Mouse (Mus musculus) hindbrain, embryonic 16.5 days (tissue): ENCODE data around the gene Hoxb6. TPM values are rescaled to one million over a fixed set of nuclear protein-coding genes. Genes with fewer than 3 reads are reported as not detected.

Source experiments
- ATAC-seq: fragments of 200-750 bp; cut with Nextera tagmentation; 2 replicates; pipeline ENCODE4 v1.8.0; 2017; ENCODE audit warnings: moderate TSS enrichment, moderate library complexity
- H3K27ac ChIP-seq: fragments of 300-500 bp; sonication (generic); 2 replicates; pipeline ENCODE4 v1.5.1; 2014; ENCODE audit warnings: low read depth, mild to moderate bottlenecking, control low read depth, low read length, moderate library complexity
- H3K27me3 ChIP-seq: fragments of 300-500 bp; sonication (generic); replicated peaks from 2 replicates; pipeline ENCODE4 v1.6.1; 2014; ENCODE audit warnings: low read length; ENCODE audit not compliant: control insufficient read depth, insufficient read depth
- H3K36me3 ChIP-seq: fragments of 300-500 bp; sonication (generic); 2 replicates; pipeline ENCODE4 v1.6.1; 2014; ENCODE audit warnings: mild to moderate bottlenecking, low read length, moderate library complexity, mixed read lengths; ENCODE audit not compliant: control insufficient read depth, insufficient read depth
- H3K4me1 ChIP-seq: fragments of 300-500 bp; sonication (generic); 2 replicates; pipeline ENCODE4 v1.6.1; 2014; ENCODE audit warnings: low read depth, low read length; ENCODE audit not compliant: control insufficient read depth, insufficient read depth
- H3K4me2 ChIP-seq: fragments of 300-500 bp; sonication (generic); 2 replicates; pipeline ENCODE4 v1.6.1; 2014; ENCODE audit warnings: mild to moderate bottlenecking, low read length, control low read depth, moderate library complexity
- H3K4me3 ChIP-seq: fragments of 300-500 bp; sonication (generic); 2 replicates; pipeline ENCODE4 v1.5.1; 2014; ENCODE audit warnings: mild to moderate bottlenecking, low read length, control low read depth, moderate library complexity
- H3K9ac ChIP-seq: fragments of 300-500 bp; sonication (generic); 2 replicates; pipeline ENCODE4 v1.6.1; 2014; ENCODE audit warnings: low read depth, mild to moderate bottlenecking, control low read depth, low read length, moderate library complexity
- H3K9me3 ChIP-seq: fragments of 300-500 bp; sonication (generic); 2 replicates; pipeline ENCODE4 v1.6.1; 2014; ENCODE audit warnings: mild to moderate bottlenecking, low read length, moderate library complexity; ENCODE audit not compliant: control insufficient read depth
- WGBS: fragments of 180-500 bp; shearing (Covaris S2); extraction: QIAGEN DNeasy Blood & Tissue Kit; methylation state at CpG from one replicate; pipeline ENCODE4 v1.1.7; 2014; 5-methylcytosine and 5-hydroxymethylcytosine counted together
- polyA plus RNA-seq: library from polyadenylated mRNA; unstranded; fragments of >200 nt; fragmentation: Nextera tagmentation; extraction: Ambion mirVana; gene quantifications from 2 replicates; pipeline ENCODE4 v1.2.1, GENCODE M21; 2015

The Hoxb6 gene
- polyA plus RNA-seq, 1 experiment from 2014 or later = 53.3 TPM

DNA sequence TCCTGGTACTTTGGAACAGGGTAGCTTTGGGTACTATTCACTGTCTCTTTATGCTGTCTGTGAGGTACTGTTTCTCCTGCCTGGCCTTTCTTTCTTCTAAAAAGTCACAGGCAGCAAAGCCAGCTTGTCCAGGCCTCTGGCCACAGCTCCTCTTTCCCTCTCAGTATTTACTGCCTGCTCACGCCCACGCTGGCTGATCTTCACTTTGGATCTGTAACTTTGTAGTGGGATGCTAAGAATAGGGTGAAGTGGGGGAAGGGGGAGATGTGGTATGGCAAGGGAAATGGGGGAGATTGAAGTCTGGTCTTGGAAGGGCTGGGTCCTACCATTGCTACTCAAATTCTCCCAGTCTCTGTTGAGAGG is 41.7 kb downstream of the Hoxb6 start:
- Histone ChIP-seq H3K36me3 (no peaks in the 10 kb centered on the region), H3K4me3 (peak overlapping the region; percentile 42), H3K27ac (peak overlapping the region; percentile 91), H3K4me1 (peaks cover 7% of the 10 kb centered on the region; the same call in 1 of the 2 replicates), H3K4me2 (peak overlapping the region; percentile 62), H3K9ac (peak overlapping the region; percentile 70), H3K27me3 (peaks cover 40% of the 10 kb centered on the region), H3K9me3 (no peaks in the 10 kb centered on the region)
- WGBS = 15% methylated on average over 2 of the region's 2 CpGs
- peak; percentile 21; the same call in 1 of the 2 replicates for ATAC-seq

GRCm38 (mm10) chr11:96334998-96335397 is 42.7 kb downstream of the Hoxb6 start:
- H3K9me3 ChIP-seq = no peaks in the 10 kb centered on the region
- H3K9ac ChIP-seq = peak overlapping the region; percentile 70; the same call in 1 of the 2 replicates
- no peak for ATAC-seq
- H3K4me2 ChIP-seq = peak overlapping the region; percentile 62
- H3K4me3 ChIP-seq = peak overlapping the region; percentile 42; the same call in 1 of the 2 replicates
- peak overlapping the region; percentile 91 for H3K27ac ChIP-seq
- no peaks in the 10 kb centered on the region for H3K36me3 ChIP-seq
- H3K27me3 ChIP-seq = peaks cover 36% of the 10 kb centered on the region
- peaks cover 7% of the 10 kb centered on the region; the same call in 1 of the 2 replicates for H3K4me1 ChIP-seq
- WGBS = 32% methylated on average over 3 of the region's 3 CpGs

GRCm38 (mm10) chr11:96336597-96336996 is 44.3 kb downstream of the Hoxb6 start:
- Histone ChIP-seq H3K27me3 (peaks cover 32% of the 10 kb centered on the region), H3K9me3 (no peaks in the 10 kb centered on the region), H3K36me3 (no peaks in the 10 kb centered on the region), H3K9ac (peak overlapping the region; percentile 47), H3K4me3 (peak overlapping the region; percentile 18), H3K4me1 (peaks cover 7% of the 10 kb centered on the region; the same call in 1 of the 2 replicates), H3K27ac (peak overlapping the region; percentile 91), H3K4me2 (peak overlapping the region; percentile 62)
- no peak for ATAC-seq
- WGBS = 12% methylated on average over 2 of the region's 2 CpGs

- H3K4me1 ChIP-seq = peaks cover 7% of the 10 kb centered on the region; the same call in 1 of the 2 replicates
- H3K4me2 ChIP-seq = peak overlapping the region; percentile 62
- H3K27me3 ChIP-seq = peaks cover 29% of the 10 kb centered on the region
- peak overlapping the region; percentile 47 for H3K9ac ChIP-seq
- no peaks in the 10 kb centered on the region for H3K36me3 ChIP-seq
- ATAC-seq = no peak
- no peaks in the 10 kb centered on the region for H3K9me3 ChIP-seq
- 4% methylated on average over 6 of the region's 6 CpGs for WGBS
- H3K4me3 ChIP-seq = peak overlapping the region; percentile 18
- peak overlapping the region; percentile 91 for H3K27ac ChIP-seq
Measured at GRCm38 (mm10) chr11:96337026-96337425, 44.8 kb downstream of the Hoxb6 start.

DNA sequence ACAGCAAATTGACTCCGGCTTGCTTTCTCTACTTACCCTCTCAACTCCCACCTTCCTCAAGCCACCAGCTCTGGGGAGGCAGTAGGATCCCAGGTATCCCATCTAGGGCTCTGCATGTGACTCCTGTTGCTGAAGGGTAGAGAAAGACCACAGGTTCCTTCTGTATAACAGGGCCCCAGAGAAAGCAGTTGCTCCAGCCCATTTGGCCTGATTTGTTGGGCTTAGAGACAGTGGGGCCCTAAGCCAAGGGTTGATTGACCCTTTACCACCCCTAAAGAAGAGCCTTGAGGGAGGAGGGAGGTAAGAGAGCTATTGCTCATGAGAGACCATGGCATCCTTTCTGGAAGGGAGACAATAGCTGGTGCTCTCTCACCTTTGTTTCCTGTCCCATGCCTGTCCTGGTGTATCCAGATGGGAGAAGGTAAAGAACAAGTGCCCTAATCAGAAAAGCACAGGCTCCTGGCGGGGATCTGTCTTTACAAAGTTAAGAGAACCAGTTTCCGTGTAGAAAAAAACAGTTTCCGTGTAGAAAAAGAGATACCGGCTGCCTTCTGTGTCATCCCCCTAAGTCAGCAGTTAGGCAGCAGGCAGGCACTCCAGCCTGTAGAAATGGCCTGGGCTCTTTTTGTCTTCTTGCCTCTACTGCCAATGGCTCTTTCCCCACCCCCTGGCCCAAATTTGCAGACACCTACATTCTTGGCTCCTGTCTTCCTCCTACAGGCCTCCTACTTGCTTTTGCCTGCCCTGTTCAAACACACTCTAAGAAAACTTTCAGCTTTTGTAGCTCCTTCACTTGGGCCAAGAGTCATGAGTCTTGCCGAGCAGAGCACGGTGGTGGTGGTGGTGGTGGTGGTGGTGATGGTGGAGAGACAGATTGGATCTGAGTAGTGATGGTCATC is 46.9 kb downstream of the Hoxb6 start:
- H3K9me3 ChIP-seq = no peaks in the 10 kb centered on the region
- no peaks in the 10 kb centered on the region for H3K36me3 ChIP-seq
- WGBS = 16% methylated on average over 7 of the region's 7 CpGs
- peak overlapping the region; percentile 3; the same call in 1 of the 2 replicates for H3K9ac ChIP-seq
- peak overlapping the region; percentile 6; the same call in 1 of the 2 replicates for H3K4me3 ChIP-seq
- peak overlapping the region; percentile 91 for H3K27ac ChIP-seq
- H3K4me1 ChIP-seq = peaks cover 7% of the 10 kb centered on the region
- H3K27me3 ChIP-seq = peaks cover 25% of the 10 kb centered on the region
- peak overlapping the region; percentile 62 for H3K4me2 ChIP-seq
- no peak for ATAC-seq

GRCm38 (mm10) chr11:96340698-96341365 is 48.6 kb downstream of the Hoxb6 start:
- Histone ChIP-seq H3K27ac (peak overlapping the region; percentile 91), H3K36me3 (no peaks in the 10 kb centered on the region), H3K4me2 (peak overlapping the region; percentile 62), H3K9me3 (no peaks in the 10 kb centered on the region), H3K4me1 (peaks cover 13% of the 10 kb centered on the region), H3K27me3 (peaks cover 27% of the 10 kb centered on the region), H3K4me3 (peak overlapping the region; percentile 41), H3K9ac (peak overlapping the region; percentile 60)
- peak; percentile 63 for ATAC-seq
- under 1% methylated on average over 27 of the region's 36 CpGs for WGBS

- 1% methylated on average over 40 of the region's 40 CpGs for WGBS
- H3K36me3 ChIP-seq = no peaks in the 10 kb centered on the region
- peak overlapping the region; percentile 62 for H3K4me2 ChIP-seq
- H3K9me3 ChIP-seq = no peaks in the 10 kb centered on the region
- no peak for ATAC-seq
- H3K4me1 ChIP-seq = peaks cover 20% of the 10 kb centered on the region
- H3K27me3 ChIP-seq = peaks cover 28% of the 10 kb centered on the region
- peak overlapping the region; percentile 41 for H3K4me3 ChIP-seq
- peak overlapping the region; percentile 91 for H3K27ac ChIP-seq
- H3K9ac ChIP-seq = peak overlapping the region; percentile 65
Measured at GRCm38 (mm10) chr11:96341701-96342575, 49.7 kb downstream of the Hoxb6 start.

DNA sequence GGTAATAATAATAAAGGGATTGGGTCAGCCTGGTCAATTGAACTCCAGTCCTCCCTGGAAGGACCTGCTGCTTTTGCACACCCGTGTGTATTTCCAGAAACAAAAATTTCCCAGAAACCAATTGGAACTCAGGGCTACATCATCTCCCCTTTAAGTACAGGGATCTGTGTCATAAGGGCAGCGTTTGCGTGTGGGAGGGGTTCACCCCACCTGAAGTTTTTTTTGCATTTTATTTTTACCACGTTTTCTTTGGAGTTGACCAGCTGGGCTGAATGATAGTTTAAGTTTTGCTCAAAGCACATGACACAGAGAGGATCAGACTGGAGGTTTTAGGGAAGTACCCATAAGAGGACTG is 50.3 kb downstream of the Hoxb6 start:
- Histone ChIP-seq H3K27ac (peak overlapping the region; percentile 91), H3K9ac (peak overlapping the region; percentile 65), H3K9me3 (no peaks in the 10 kb centered on the region), H3K4me2 (peak overlapping the region; percentile 62), H3K4me3 (peak overlapping the region; percentile 41), H3K4me1 (peaks cover 23% of the 10 kb centered on the region), H3K27me3 (peaks cover 28% of the 10 kb centered on the region), H3K36me3 (no peaks in the 10 kb centered on the region)
- no peak for ATAC-seq
- 1% methylated on average over 4 of the region's 4 CpGs for WGBS
